Mouse (Mus musculus) midbrain, embryonic 14.5 days (tissue): ENCODE data around the gene Gng11. TPM values are rescaled to one million over a fixed set of nuclear protein-coding genes. Genes with fewer than 3 reads are reported as not detected.

Experiments
- ATAC-seq: fragments of 200-750 bp; cut with Nextera tagmentation; 2 replicates; pipeline ENCODE4 v1.8.0; 2017; ENCODE audit warnings: moderate number of reproducible peaks, moderate library complexity; ENCODE audit not compliant: low FRiP score, low TSS enrichment
- DNase-seq: peaks from one replicate; pipeline ENCODE4 v3.0.0-alpha.2; 2015
- H3K27ac ChIP-seq: fragments of 300-500 bp; sonication (generic); replicated peaks from 2 replicates; pipeline ENCODE4 v1.5.1; 2014; ENCODE audit warnings: mild to moderate bottlenecking, low read depth, low read length, moderate library complexity
- H3K27me3 ChIP-seq: fragments of 300-500 bp; sonication (generic); 2 replicates; pipeline ENCODE4 v1.6.1; 2014; ENCODE audit warnings: low read length, control low read depth, mixed read lengths; ENCODE audit not compliant: control insufficient read depth, insufficient read depth
- H3K36me3 ChIP-seq: fragments of 300-500 bp; sonication (generic); 2 replicates; pipeline ENCODE4 v1.6.1; 2014; ENCODE audit warnings: low read length, control low read depth; ENCODE audit not compliant: control insufficient read depth, insufficient read depth
- H3K4me1 ChIP-seq: fragments of 300-500 bp; sonication (generic); 2 replicates; pipeline ENCODE4 v1.6.1; 2014; ENCODE audit warnings: mild to moderate bottlenecking, antibody characterized with exemption, low read length, control low read depth; ENCODE audit not compliant: control insufficient read depth, insufficient read depth
- H3K4me2 ChIP-seq: fragments of 300-500 bp; sonication (generic); 2 replicates; pipeline ENCODE4 v1.6.1; 2014; ENCODE audit warnings: mild to moderate bottlenecking, low read length, moderate library complexity
- H3K4me3 ChIP-seq: fragments of 300-500 bp; sonication (generic); replicated peaks from 2 replicates; pipeline ENCODE4 v1.5.1; 2014; ENCODE audit warnings: low read depth, low read length
- H3K9ac ChIP-seq: fragments of 300-500 bp; sonication (generic); replicated peaks from 2 replicates; pipeline ENCODE4 v1.6.1; 2014; ENCODE audit warnings: mild to moderate bottlenecking, low read length, moderate library complexity
- H3K9me3 ChIP-seq: fragments of 300-500 bp; sonication (generic); 2 replicates; pipeline ENCODE4 v1.6.1; 2016; ENCODE audit warnings: low read length, control low read depth, mixed read lengths; ENCODE audit not compliant: control insufficient read depth
- WGBS: fragments of 180-500 bp; shearing (Covaris S2); extraction: QIAGEN DNeasy Blood & Tissue Kit; methylation state at CpG from one replicate; pipeline ENCODE4 v1.1.7; 2014; 5-methylcytosine and 5-hydroxymethylcytosine counted together
- polyA plus RNA-seq: library from polyadenylated mRNA; unstranded; fragments of >200 nt; fragmentation: Nextera tagmentation; extraction: Ambion mirVana; gene quantifications from 2 replicates; pipeline ENCODE4 v1.2.1, GENCODE M21; 2014

The Gng11 gene
- polyA plus RNA-seq, 1 experiment from 2014 or later, result 24.5 TPM

DNA sequence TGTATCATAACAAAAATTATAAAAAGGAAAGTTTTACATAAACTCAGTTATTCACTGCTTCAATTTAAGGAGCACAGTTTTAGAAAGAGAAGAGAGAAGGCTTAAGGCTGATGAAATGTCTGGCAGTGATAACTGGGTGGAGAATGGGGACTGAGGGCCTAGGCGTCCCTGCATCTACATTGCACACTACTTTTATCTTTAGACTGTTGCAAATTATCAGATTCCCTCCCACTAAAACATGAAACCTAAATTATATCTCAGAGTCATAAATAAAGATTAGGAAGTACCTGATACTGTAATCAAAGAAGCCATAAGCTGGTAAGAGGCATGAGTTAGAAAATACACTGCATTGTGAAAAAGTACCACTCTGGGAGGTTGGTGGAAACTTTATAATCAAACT is 38.1 kb downstream of the Gng11 start:
- ATAC-seq (no peak), DNase-seq (no peak)
- H3K4me2 ChIP-seq, result no peak overlapping the region
- no peaks in the 10 kb centered on the region for H3K36me3 ChIP-seq
- H3K27ac ChIP-seq, result no peak overlapping the region
- H3K4me3 ChIP-seq, result no peak overlapping the region
- no peak overlapping the region for H3K9ac ChIP-seq
- WGBS, result 87% methylated on average over 1 of the region's 1 CpGs
- no peaks in the 10 kb centered on the region for H3K9me3 ChIP-seq
- H3K4me1 ChIP-seq, result no peaks in the 10 kb centered on the region
- H3K27me3 ChIP-seq, result no peaks in the 10 kb centered on the region

DNA sequence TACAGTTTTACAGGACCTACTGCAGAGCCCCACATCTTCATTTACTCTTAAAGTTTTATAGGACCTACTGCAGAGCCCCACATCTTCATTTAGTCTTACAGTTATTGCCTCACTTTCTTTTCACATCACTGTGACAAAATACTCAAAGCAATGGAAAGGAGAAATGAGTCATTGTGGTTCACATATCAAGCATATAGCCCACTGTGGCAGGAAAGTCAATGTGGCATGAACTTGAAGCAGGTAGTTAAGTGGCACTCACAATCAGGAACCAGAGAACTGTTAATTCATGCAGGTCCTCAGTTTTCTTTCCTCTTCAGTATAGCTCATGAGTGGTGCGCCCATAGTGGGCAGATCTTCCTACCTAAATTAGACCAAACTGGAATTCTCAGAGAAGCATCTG is 43.5 kb downstream of the Gng11 start:
- H3K27ac ChIP-seq, result no peak overlapping the region
- DNase-seq (no peak), ATAC-seq (no peak)
- no peaks in the 10 kb centered on the region for H3K9me3 ChIP-seq
- no peaks in the 10 kb centered on the region for H3K36me3 ChIP-seq
- no peak overlapping the region for H3K4me3 ChIP-seq
- H3K4me1 ChIP-seq, result no peaks in the 10 kb centered on the region
- no peak overlapping the region for H3K9ac ChIP-seq
- H3K27me3 ChIP-seq, result no peaks in the 10 kb centered on the region
- WGBS, result 97% methylated on average over 1 of the region's 1 CpGs
- no peak overlapping the region for H3K4me2 ChIP-seq

DNA sequence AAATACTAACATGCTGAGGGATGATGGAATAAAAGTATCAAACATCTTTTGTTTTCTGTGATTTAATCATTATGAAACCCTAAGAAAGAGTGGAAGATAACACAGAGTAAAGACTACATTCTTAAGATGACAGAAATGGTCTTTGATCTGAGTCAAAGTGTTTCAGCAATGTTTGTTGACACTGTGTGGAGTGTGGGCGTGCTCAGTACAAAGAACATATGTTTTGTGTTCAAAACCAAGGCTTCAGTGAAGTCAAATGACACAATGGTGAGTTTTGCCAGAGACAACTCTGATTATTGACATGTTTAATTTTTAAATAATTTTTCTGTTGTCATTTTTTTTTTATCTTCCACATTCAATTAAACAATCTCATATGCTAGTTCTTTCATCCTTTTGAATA is 49.1 kb downstream of the Gng11 start:
- H3K4me3 ChIP-seq, result no peak overlapping the region
- 78% methylated on average over 1 of the region's 1 CpGs for WGBS
- H3K27me3 ChIP-seq, result no peaks in the 10 kb centered on the region
- H3K27ac ChIP-seq, result no peak overlapping the region
- H3K9me3 ChIP-seq, result no peaks in the 10 kb centered on the region
- ATAC-seq, result no peak
- H3K9ac ChIP-seq, result no peak overlapping the region
- H3K4me2 ChIP-seq, result no peak overlapping the region
- H3K4me1 ChIP-seq, result no peaks in the 10 kb centered on the region
- no peak for DNase-seq
- no peaks in the 10 kb centered on the region for H3K36me3 ChIP-seq

DNA sequence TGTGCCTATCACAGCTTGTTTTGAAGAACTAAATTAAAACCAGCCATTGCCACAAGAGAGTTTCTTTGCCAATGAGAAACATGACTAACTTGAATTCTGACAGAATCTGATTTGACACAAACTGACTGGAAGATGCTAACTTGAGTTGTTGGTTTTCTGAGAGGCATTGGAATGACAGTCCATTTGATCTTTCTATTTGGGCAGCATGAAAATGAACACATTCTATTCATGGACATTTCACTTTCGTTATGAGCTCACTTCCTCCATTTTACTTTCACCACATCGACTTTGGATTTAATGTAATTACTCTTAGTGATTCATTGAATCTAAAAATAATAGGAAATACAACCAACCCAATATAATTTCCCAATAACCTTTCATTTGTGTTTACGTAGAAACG is 50.7 kb downstream of the Gng11 start:
- WGBS, result 94% methylated on average over 4 of the region's 4 CpGs
- H3K4me1 ChIP-seq, result no peaks in the 10 kb centered on the region
- H3K4me3 ChIP-seq, result no peak overlapping the region
- H3K9ac ChIP-seq, result no peak overlapping the region
- ATAC-seq, result no peak
- no peaks in the 10 kb centered on the region for H3K9me3 ChIP-seq
- DNase-seq, result no peak
- H3K27me3 ChIP-seq, result no peaks in the 10 kb centered on the region
- no peak overlapping the region for H3K4me2 ChIP-seq
- no peak overlapping the region for H3K27ac ChIP-seq
- H3K36me3 ChIP-seq, result no peaks in the 10 kb centered on the region

Other genes with a start within 250 kb of the Gng11 start
- gene Calcr, start 239.2 kb upstream of the Gng11 start, polyA plus RNA-seq, result 6.7 and 7.4 TPM in 2 replicates
- gene Tfpi2, start 15.0 kb upstream of the Gng11 start, polyA plus RNA-seq, result 0.28 and 0.41 TPM in 2 replicates
- not detected in 2 replicates for gene Gngt1, start 10.1 kb upstream of the Gng11 start, polyA plus RNA-seq
- 28.0 and 33.7 TPM in 2 replicates for gene Bet1, start 83.1 kb downstream of the Gng11 start, polyA plus RNA-seq